Mouse (Mus musculus): ENCODE data around the gene Olfr1181. TPM values are rescaled to one million over a fixed set of nuclear protein-coding genes. Genes with fewer than 3 reads are reported as not detected.

Gene Olfr1181
- not detected in 2 replicates for polyA plus RNA-seq (2012; ENCODE audit: low replicate concordance)

GRCm38 (mm10) chr2:88426071-88426470 is at the start of gene Olfr1181:
Gene Olfr1181, minus strand, starts transcription at chr2:88426171.

GRCm38 (mm10) chr2:88454567-88454966 is 28.6 kb upstream of the Olfr1181 start, which contains the start of gene Olfr1183:
Gene Olfr1183, plus strand, starts transcription at chr2:88454867.

GRCm38 (mm10) chr2:88449031-88449430 is 23.1 kb upstream of the Olfr1181 start, which contains the start of gene Gm13757:
Gene Gm13757, minus strand, starts transcription at chr2:88449131.

GRCm38 (mm10) chr2:88419051-88419450 is 6.9 kb downstream of the Olfr1181 start, which contains the start of gene Olfr1180:
Gene Olfr1180, minus strand, starts transcription at chr2:88419151.

GRCm38 (mm10) chr2:88406353-88406752 is 19.6 kb downstream of the Olfr1181 start, which contains the start of gene Olfr1179:
Gene Olfr1179, minus strand, starts transcription at chr2:88406453.

GRCm38 (mm10) chr2:88386762-88387161 is 39.2 kb downstream of the Olfr1181 start, which contains the start of gene Olfr1178:
Gene Olfr1178, plus strand, starts transcription at chr2:88387062.

Other genes starting within 250 kb of the Olfr1181 start
- not detected in 2 replicates for gene Olfr1168, start 244.3 kb downstream of the Olfr1181 start, polyA plus RNA-seq (2012; ENCODE audit: low replicate concordance)
- not detected in 2 replicates for gene Olfr1170, start 197.8 kb downstream of the Olfr1181 start, polyA plus RNA-seq (2012; ENCODE audit: low replicate concordance)
- gene Olfr1173, start 146.3 kb downstream of the Olfr1181 start, polyA plus RNA-seq (2012; ENCODE audit: low replicate concordance): not detected in 2 replicates
- gene Olfr1174-ps, start 111.0 kb downstream of the Olfr1181 start, polyA plus RNA-seq (2012; ENCODE audit: low replicate concordance): not detected in 2 replicates
- not detected in 2 replicates for gene Olfr1175-ps, start 99.0 kb downstream of the Olfr1181 start, polyA plus RNA-seq (2012; ENCODE audit: low replicate concordance)
- gene Olfr1176, start 89.5 kb downstream of the Olfr1181 start, polyA plus RNA-seq (2012; ENCODE audit: low replicate concordance): not detected in 2 replicates
- gene Olfr1177-ps, start 79.7 kb downstream of the Olfr1181 start, polyA plus RNA-seq (2012; ENCODE audit: low replicate concordance): not detected in 2 replicates
- gene Olfr1178, start 39.1 kb downstream of the Olfr1181 start, polyA plus RNA-seq (2012; ENCODE audit: low replicate concordance): not detected in 2 replicates
- not detected in 2 replicates for gene Olfr1179, start 19.7 kb downstream of the Olfr1181 start, polyA plus RNA-seq (2012; ENCODE audit: low replicate concordance)
- gene Olfr1180, start 7.0 kb downstream of the Olfr1181 start, polyA plus RNA-seq (2012; ENCODE audit: low replicate concordance): not detected in 2 replicates
- not detected in 2 replicates for gene Gm13757, start 23.0 kb upstream of the Olfr1181 start, polyA plus RNA-seq (2012; ENCODE audit: low replicate concordance)
- not detected in 2 replicates for gene Olfr1183, start 28.7 kb upstream of the Olfr1181 start, polyA plus RNA-seq (2012; ENCODE audit: low replicate concordance)
- not detected in 2 replicates for gene Olfr1184, start 57.4 kb upstream of the Olfr1181 start, polyA plus RNA-seq (2012; ENCODE audit: low replicate concordance)
- not detected in 2 replicates for gene Olfr1185-ps1, start 67.1 kb upstream of the Olfr1181 start, polyA plus RNA-seq (2012; ENCODE audit: low replicate concordance)
- not detected in 2 replicates for gene Olfr1186, start 92.4 kb upstream of the Olfr1181 start, polyA plus RNA-seq (2012; ENCODE audit: low replicate concordance)
- not detected in 2 replicates for gene Olfr1188, start 130.8 kb upstream of the Olfr1181 start, polyA plus RNA-seq (2012; ENCODE audit: low replicate concordance)
- not detected in 2 replicates for gene Olfr1189, start 160.3 kb upstream of the Olfr1181 start, polyA plus RNA-seq (2012; ENCODE audit: low replicate concordance)
- gene Olfr1191-ps1, start 214.4 kb upstream of the Olfr1181 start, polyA plus RNA-seq (2012; ENCODE audit: low replicate concordance): not detected in 2 replicates
- gene Olfr1192-ps1, start 222.3 kb upstream of the Olfr1181 start, polyA plus RNA-seq (2012; ENCODE audit: low replicate concordance): 0.02 TPM in 1 of 2 replicates, not detected in the other
- gene Olfr1193, start 249.5 kb upstream of the Olfr1181 start, polyA plus RNA-seq (2012; ENCODE audit: low replicate concordance): not detected in 2 replicates